Mouse (Mus musculus) hematopoietic stem cell, adult 5-6 weeks (primary cell): Measurements from ENCODE around the gene Diablo. TPM values are rescaled to one million over a fixed set of nuclear protein-coding genes. Genes with fewer than 3 reads are reported as not detected.

Experiments used
- ATAC-seq, 2 experiments: fragments of 125-278 bp in 1 of 2; replicated peaks in 1 of 2; 2 replicates each; pipeline ENCODE4 v1.8.0; 2016 to 2017; ENCODE audit warnings: inconsistent platforms in 2 of 2, mild to moderate bottlenecking in 2 of 2, moderate number of reproducible peaks in 2 of 2, low read depth in 1 of 2, moderate TSS enrichment in 1 of 2; ENCODE audit not compliant: low FRiP score in 2 of 2, poor library complexity in 2 of 2, severe bottlenecking in 2 of 2, insufficient read depth in 1 of 2, low TSS enrichment in 1 of 2
- total RNA-seq: library from RNA; stranded (forward); fragments of 172-1452, 232-1000 nt; gene quantifications from 2 replicates; pipeline ENCODE4 v1.2.3, GENCODE M21; 2017

Gene Diablo
- total RNA-seq = 58.4 and 69.0 TPM in 2 replicates

GRCm38 (mm10) chr5:123523692-123524392 is at the start of gene Diablo:
Gene Diablo, minus strand, starts transcription at chr5:123524176.
- peak; percentile 93 to 95 for ATAC-seq

DNA sequence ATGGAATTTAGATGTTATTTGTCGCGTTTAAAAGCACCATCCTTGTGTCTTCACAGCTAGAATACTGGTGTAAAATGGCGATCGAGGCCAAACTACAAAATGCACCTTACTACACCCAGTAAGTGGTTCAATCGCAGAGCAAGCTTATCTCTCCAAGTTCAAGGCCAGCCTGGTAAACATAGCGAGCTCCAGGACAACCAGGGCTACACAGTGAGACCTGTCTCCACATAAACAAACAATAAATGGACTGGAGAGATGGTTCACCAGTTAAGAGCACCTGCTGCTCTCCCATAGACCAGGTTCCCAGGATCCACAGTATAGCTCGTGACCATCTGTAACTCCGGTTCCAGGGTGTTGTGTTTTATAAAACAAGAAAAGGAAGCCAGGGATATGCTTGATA is 49.4 kb upstream of the Diablo start:
- no peak for ATAC-seq

GRCm38 (mm10) chr5:123572357-123573186 is 48.6 kb upstream of the Diablo start, which contains the start of gene Vps33a:
Gene Vps33a, minus strand, starts transcription at chr5:123573038.
- ATAC-seq = peak; percentile 93 to 97

- no peak for ATAC-seq
These were observed 37.2 kb upstream of the Diablo start for GRCm38 (mm10) chr5:123561128-123561527.

- ATAC-seq = no peak
These were observed 35.6 kb upstream of the Diablo start for GRCm38 (mm10) chr5:123559588-123559987.

GRCm38 (mm10) chr5:123556451-123556850 is 32.5 kb upstream of the Diablo start:
- ATAC-seq = no peak

DNA sequence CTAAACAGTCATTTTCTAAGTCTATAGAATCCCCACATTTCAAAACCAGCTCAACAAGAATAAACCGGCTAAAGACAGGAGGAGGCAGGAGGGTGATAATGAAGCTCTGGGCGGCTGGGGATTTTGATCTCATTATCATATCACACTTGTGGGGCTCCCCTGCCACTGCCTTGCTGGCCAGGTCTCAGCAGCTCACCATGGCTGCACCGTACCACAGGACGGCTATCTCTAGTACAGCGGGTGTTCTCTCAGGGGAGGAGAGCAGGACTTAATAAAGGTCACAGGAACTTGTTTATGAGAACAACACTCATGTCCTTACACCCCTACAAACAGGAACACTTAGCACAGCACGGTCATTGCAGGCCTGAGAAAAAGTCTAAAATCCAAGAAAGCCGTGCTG is 31.7 kb upstream of the Diablo start:
- no peak; a peak in 1 of 4 replicates for ATAC-seq

GRCm38 (mm10) chr5:123533801-123534200 is 9.8 kb upstream of the Diablo start:
- ATAC-seq = no peak

DNA sequence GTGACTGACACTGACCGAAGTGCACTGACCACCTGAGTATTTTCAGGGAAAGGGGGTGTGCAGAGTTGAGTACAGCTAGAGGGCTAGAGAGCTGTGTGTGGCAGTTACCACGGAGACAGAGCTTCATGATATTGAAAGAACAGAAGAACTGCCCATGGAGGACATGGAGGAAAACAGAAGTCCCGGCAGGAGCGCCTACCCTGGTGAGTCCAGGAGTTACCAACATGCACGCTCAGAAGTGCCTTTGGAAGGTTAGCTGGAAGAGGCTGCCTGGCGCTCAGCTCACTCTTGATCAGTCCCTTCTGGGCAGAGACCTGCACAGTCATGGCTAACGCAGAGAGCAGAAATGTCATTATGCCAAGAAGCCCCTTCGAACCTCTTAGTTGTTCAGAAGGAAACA is 6.1 kb upstream of the Diablo start:
- no peak for ATAC-seq

- no peak for ATAC-seq
These were observed 4.7 kb upstream of the Diablo start for GRCm38 (mm10) chr5:123528641-123529040.

GRCm38 (mm10) chr5:123525916-123526495 is 2.0 kb upstream of the Diablo start:
- no peak for ATAC-seq

- ATAC-seq = no peak
These were observed 1.3 kb upstream of the Diablo start, which contains the start of gene Gm49027 for GRCm38 (mm10) chr5:123525281-123525680. Gene Gm49027, minus strand, starts transcription at chr5:123525488.

DNA sequence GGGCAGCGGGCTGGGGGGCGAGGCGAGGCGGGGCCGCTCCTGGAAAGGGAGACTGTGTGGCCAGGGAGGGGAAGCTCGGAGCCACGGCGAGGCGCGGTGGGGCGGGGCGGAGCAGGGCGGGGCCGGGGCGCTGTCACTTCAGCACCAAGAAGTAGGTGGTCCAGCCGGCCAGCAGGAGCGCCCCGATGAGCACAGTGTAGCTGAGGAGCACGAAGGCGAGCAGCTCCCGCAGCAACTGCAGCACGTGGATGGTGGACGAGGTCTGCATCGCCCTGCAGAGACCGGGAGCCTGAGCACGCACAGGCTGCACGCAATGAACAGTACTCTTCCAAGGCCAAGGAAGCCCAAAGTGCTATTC is 396 bp upstream of the Diablo start:
- peak; percentile 57 to 78 for ATAC-seq

DNA sequence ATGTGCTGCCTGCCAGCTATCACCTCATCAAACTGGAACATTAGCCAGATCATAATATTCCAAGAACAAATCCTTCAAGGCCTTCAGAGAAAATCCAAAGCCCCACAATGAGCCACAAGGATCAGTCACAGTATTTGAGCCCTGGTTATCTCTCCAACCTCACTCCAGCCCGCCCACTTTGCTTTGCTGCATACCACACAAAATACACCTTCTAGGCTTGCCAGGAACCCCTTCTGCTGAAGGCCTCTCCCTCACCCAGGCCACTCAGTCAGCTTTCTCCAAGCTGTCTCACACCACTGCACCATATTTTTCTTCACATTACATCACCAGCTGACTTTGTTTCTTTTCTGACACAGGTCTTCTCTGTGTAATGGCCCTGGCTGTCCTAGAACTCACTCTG is 1.8 kb downstream of the Diablo start:
- ATAC-seq = no peak

DNA sequence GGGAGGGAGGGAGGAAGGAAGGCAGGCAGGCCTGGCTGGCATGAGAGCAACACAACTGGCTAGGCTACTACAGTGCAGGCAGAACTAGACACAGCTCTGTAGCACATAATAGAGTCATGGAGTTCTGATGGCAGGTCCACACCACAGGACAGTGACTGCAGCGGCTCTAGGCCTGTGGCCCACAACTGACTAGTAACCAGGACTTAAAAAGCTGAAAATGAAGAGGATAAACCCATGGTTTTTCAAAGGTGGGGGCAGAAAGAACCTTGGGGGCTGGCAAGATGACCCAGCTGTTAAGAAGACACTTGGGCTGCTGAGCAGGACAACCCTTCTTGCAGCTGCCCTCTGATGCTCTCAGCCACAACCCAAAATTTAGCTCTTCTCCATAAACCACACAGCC is 2.4 kb downstream of the Diablo start:
- no peak for ATAC-seq

DNA sequence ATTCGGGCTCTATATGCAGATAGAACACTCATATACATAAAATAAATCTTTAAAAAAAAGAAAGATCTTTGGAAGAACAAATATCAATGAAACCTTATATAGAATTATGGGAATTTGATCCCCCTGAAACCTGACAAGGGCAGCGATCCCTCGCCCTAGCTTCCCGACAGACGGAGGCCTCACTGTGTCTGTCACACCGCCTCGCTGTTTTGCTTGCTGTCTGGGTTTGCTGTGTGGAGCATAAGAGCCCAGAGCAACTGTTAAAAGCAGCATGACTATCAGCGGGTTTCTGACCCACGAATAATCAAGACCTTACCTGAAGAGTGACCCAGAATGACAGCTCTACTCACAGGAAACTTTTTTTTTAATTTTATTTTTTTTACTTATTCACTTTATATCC is 3.3 kb downstream of the Diablo start:
- ATAC-seq = no peak

DNA sequence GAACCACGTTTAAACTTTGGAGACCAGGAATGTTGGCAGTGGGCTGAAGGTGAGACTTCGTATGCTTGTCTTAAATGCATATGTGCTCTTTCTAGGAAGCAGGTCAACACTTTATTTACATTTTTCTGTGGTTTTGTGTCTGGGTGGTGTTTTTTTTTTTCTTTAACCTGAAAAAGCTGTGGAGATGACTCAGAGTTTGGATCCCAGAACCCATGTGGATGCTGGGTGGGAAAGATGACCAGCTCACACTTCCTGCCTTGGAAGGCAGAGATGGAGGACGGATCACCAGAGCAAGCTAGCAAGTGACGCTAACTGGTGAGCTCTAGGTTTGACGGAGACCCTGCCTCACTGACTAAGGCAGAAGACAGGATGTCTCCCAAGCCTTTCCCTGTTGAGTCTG is 9.1 kb downstream of the Diablo start:
- ATAC-seq = no peak

- ATAC-seq = no peak
These were observed 11.9 kb downstream of the Diablo start for GRCm38 (mm10) chr5:123512102-123512501.
